ENCODE assay signal across 7 mouse cellular contexts in the genomic region with DNA sequence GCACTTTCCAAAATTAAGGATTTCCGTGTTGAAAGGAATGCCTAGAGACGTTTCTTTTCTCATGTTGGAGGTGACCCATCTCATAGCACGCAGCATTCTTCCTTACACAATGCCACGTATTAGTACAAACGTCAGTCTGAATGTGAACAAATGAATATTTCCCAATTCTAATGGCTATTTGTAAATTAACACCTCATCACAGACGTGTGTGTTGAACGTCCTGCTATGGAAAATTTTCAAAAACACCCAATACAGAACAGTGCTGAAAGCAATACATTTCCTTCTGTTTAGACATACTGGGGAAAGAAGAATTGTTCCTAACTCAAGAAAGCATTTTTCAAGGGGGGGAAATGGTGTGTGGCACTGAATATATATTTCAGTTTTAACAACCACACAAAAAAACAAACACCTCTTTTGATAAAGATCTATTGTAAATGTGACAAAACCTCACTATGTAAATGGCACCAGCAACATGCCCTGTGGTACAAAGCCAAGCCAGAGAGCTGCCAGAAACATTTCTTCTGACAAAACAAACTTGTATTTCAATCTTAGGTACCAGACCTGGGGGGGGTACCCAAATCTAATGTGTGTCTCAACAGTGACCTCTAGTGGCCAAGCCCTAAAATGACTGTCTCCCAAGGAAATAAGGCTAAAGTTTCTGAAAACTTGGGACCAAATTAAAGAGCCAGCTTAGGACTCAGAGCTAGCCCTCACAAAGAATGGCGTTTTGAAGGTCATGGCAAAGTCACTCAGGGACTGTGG. TPM values are rescaled to one million over a fixed set of nuclear protein-coding genes. Genes with fewer than 3 reads are reported as not detected.
DNase-seq lines count a peak whose midpoint lies in the region; ATAC-seq and TF ChIP-seq lines count a peak whose summit lies in the region.

No protein-coding gene starts in this region.

- H3K27me3 ChIP-seq in forebrain, embryonic 15.5 days, result no peaks in the 10 kb centered on the region
- H3K27me3 ChIP-seq in kidney, postnatal 0 days (ENCODE audit: insufficient read depth, low read length), result no peaks in the 10 kb centered on the region
- no peaks in the 10 kb centered on the region for H3K27me3 ChIP-seq in liver, embryonic 13.5 days

- peak; percentile 88 for TF ChIP-seq CTCF in kidney, postnatal 0 days (IDR thresholded peaks at IDR 0.05; ENCODE audit: low read depth)

- H3K36me3 ChIP-seq in forebrain, embryonic 15.5 days, result no peaks in the 10 kb centered on the region
- no peaks in the 10 kb centered on the region for H3K36me3 ChIP-seq in kidney, postnatal 0 days (ENCODE audit: insufficient read depth, low read length)
- H3K36me3 ChIP-seq in liver, embryonic 13.5 days, result no peaks in the 10 kb centered on the region

- H3K9ac ChIP-seq in forebrain, embryonic 15.5 days (replicated peaks), result no peak overlapping the region
- no peak overlapping the region for H3K9ac ChIP-seq in kidney, postnatal 0 days (ENCODE audit: low read depth, low read length)
- no peak overlapping the region for H3K9ac ChIP-seq in liver, embryonic 13.5 days

- H3K27ac ChIP-seq in forebrain, embryonic 15.5 days (replicated peaks), result no peak overlapping the region
- no peak overlapping the region for H3K27ac ChIP-seq in kidney, postnatal 0 days
- no peak overlapping the region for H3K27ac ChIP-seq in liver, embryonic 13.5 days

- peaks cover 20% of the 10 kb centered on the region for H3K4me1 ChIP-seq in forebrain, embryonic 15.5 days
- H3K4me1 ChIP-seq in kidney, postnatal 0 days (replicated peaks; ENCODE audit: insufficient read depth, low read length), result peaks cover 19% of the 10 kb centered on the region
- H3K4me1 ChIP-seq in liver, embryonic 13.5 days (replicated peaks), result peaks cover 11% of the 10 kb centered on the region

- no peaks in the 10 kb centered on the region for H3K9me3 ChIP-seq in forebrain, embryonic 15.5 days
- H3K9me3 ChIP-seq in kidney, postnatal 0 days (replicated peaks; ENCODE audit: low read length), result no peaks in the 10 kb centered on the region
- H3K9me3 ChIP-seq in liver, embryonic 13.5 days (replicated peaks), result no peaks in the 10 kb centered on the region

- DNase-seq in A20 (ENCODE audit: low read depth, low spot score), result peak; percentile 58
- peak; percentile 72 for DNase-seq in CD4-positive helper T cell, adult 2 months (ENCODE audit: low read depth, low spot score)
- DNase-seq in c-Kit-negative CD71-positive TER-119-positive erythroid progenitor cells, embryonic 14.5 days (ENCODE audit: low read depth, low spot score), result peak; percentile 31
- peak; percentile 85 for DNase-seq in kidney, postnatal 0 days (ENCODE audit: low spot score)
- peak; percentile 17 for DNase-seq in liver, embryonic 13.5 days
- peak; percentile 54 for DNase-seq in retina, adult 2 months (ENCODE audit: low read depth, low spot score)

- WGBS in forebrain, embryonic 15.5 days, result 49% methylated on average over 8 of the region's 8 CpGs
- 74% methylated on average over 8 of the region's 8 CpGs for WGBS in kidney, postnatal 0 days
- 65% methylated on average over 8 of the region's 8 CpGs for WGBS in liver, embryonic 13.5 days (ENCODE audit: insufficient replicate concordance)

- peak; percentile 66; the same call in 1 of the 2 replicates for ATAC-seq in forebrain, embryonic 15.5 days (replicated peaks)
- ATAC-seq in kidney, postnatal 0 days (replicated peaks; ENCODE audit: low FRiP score, low read depth), result no peak
- ATAC-seq in liver, embryonic 13.5 days (ENCODE audit: low read depth), result no peak

- no peak overlapping the region for H3K4me2 ChIP-seq in forebrain, embryonic 15.5 days (replicated peaks)
- H3K4me2 ChIP-seq in kidney, postnatal 0 days (ENCODE audit: low read length), result no peak overlapping the region
- H3K4me2 ChIP-seq in liver, embryonic 13.5 days, result no peak overlapping the region

- H3K4me3 ChIP-seq in forebrain, embryonic 15.5 days, result no peak overlapping the region
- no peak overlapping the region for H3K4me3 ChIP-seq in kidney, postnatal 0 days (replicated peaks; ENCODE audit: low read depth, low read length)
- no peak overlapping the region for H3K4me3 ChIP-seq in liver, embryonic 13.5 days (replicated peaks)

RNA-seq across cellular contexts. Expression of gene Rsu1, which starts 33.9 kb away (rescaled TPM):
- 52.8 and 52.9 TPM in 2 replicates for polyA plus RNA-seq in forebrain, embryonic 15.5 days (2015; fragmentation: Nextera tagmentation; extraction: Ambion mirVana)
- polyA plus RNA-seq in kidney, postnatal 0 days (2015; fragmentation: Nextera tagmentation; extraction: Ambion mirVana), result 151 and 164 TPM in 2 replicates
- polyA plus RNA-seq in liver, embryonic 13.5 days (2015; fragmentation: Nextera tagmentation; extraction: Ambion mirVana), result 78.9 and 96.9 TPM in 2 replicates

Comparison
In these comparisons a context has a peak if more than half of its experiments do, and no peak if none do; other contexts are left out.
1. DNase-seq: peak in every context shown above with its lines; median percentile 85 in kidney, postnatal 0 days; 72 in CD4-positive helper T cell, adult 2 months; 58 in A20; 54 in retina, adult 2 months; 31 in c-Kit-negative CD71-positive TER-119-positive erythroid progenitor cells, embryonic 14.5 days; 17 in liver, embryonic 13.5 days.